Mouse (Mus musculus) limb, embryonic 11.5 days (tissue): ENCODE measurements around the gene Baat. TPM values are rescaled to one million over a fixed set of nuclear protein-coding genes. Genes with fewer than 3 reads are reported as not detected.
"Not testable (repeated sequence)": the region's sequence is repeated elsewhere in the genome, so short reads cannot be mapped to it uniquely, and the experiment has no call there.

Experiments
- ATAC-seq: fragments of 200-750 bp; cut with Nextera tagmentation; 2 replicates; pipeline ENCODE4 v1.8.0; 2017; ENCODE audit warnings: low read depth; ENCODE audit not compliant: insufficient number of reproducible peaks, low FRiP score, low TSS enrichment
- DNase-seq: peaks from one replicate; pipeline ENCODE4 v3.0.0-alpha.2; 2015; ENCODE audit warnings: low spot score
- H3K27ac ChIP-seq: fragments of 300-500 bp; sonication (generic); replicated peaks from 2 replicates; pipeline ENCODE4 v1.5.1; 2014; ENCODE audit warnings: low read depth, mild to moderate bottlenecking, low read length
- H3K27me3 ChIP-seq: fragments of 300-500 bp; sonication (generic); 2 replicates; pipeline ENCODE4 v1.6.1; 2014; ENCODE audit warnings: mild to moderate bottlenecking, low read length, mixed read lengths; ENCODE audit not compliant: control insufficient read depth, insufficient read depth
- H3K36me3 ChIP-seq: fragments of 300-500 bp; sonication (generic); 2 replicates; pipeline ENCODE4 v1.6.1; 2014; ENCODE audit warnings: mild to moderate bottlenecking, low read length, moderate library complexity, mixed read lengths; ENCODE audit not compliant: control insufficient read depth, insufficient read depth
- H3K4me1 ChIP-seq: fragments of 300-500 bp; sonication (generic); 2 replicates; pipeline ENCODE4 v1.6.1; 2014; ENCODE audit warnings: low read length, mixed read lengths; ENCODE audit not compliant: control insufficient read depth, insufficient read depth
- H3K4me2 ChIP-seq: fragments of 300-500 bp; sonication (generic); 2 replicates; pipeline ENCODE4 v1.6.1; 2014; ENCODE audit warnings: low read depth, mild to moderate bottlenecking, moderate library complexity; ENCODE audit not compliant: severe bottlenecking
- H3K4me3 ChIP-seq: fragments of 300-500 bp; sonication (generic); 2 replicates; pipeline ENCODE4 v1.5.1; 2014; ENCODE audit warnings: low read depth, low read length
- H3K9ac ChIP-seq: fragments of 300-500 bp; sonication (generic); 2 replicates; pipeline ENCODE4 v1.6.1; 2014; ENCODE audit warnings: mild to moderate bottlenecking, low read length
- H3K9me3 ChIP-seq: fragments of 300-500 bp; sonication (generic); 2 replicates; pipeline ENCODE4 v1.6.1; 2016; ENCODE audit warnings: low read length; ENCODE audit not compliant: control insufficient read depth
- WGBS: fragments of 180-500 bp; shearing (Covaris S2); extraction: QIAGEN DNeasy Blood & Tissue Kit; methylation state at CpG from one replicate; pipeline ENCODE4 v1.1.7; 2014; 5-methylcytosine and 5-hydroxymethylcytosine counted together
- polyA plus RNA-seq: library from polyadenylated mRNA; unstranded; fragments of >200 nt; fragmentation: Nextera tagmentation; extraction: Ambion mirVana; gene quantifications from 2 replicates; pipeline ENCODE4 v1.2.1, GENCODE M21; 2014

Baat gene
- polyA plus RNA-seq, 1 experiment from 2014 or later, result 0.24 TPM

GRCm38 (mm10) chr4:49479035-49479434 is 27.3 kb downstream of the Baat start:
- not testable (repeated sequence) for ATAC-seq, H3K4me3 ChIP-seq, H3K4me2 ChIP-seq, H3K4me1 ChIP-seq, H3K36me3 ChIP-seq, DNase-seq, H3K27me3 ChIP-seq, H3K27ac ChIP-seq, H3K9ac ChIP-seq, H3K9me3 ChIP-seq
- 21% methylated on average over 2 of the region's 2 CpGs for whole genome bisulfite sequencing

GRCm38 (mm10) chr4:49478118-49478877 is 28.1 kb downstream of the Baat start:
- 22% methylated on average over 19 of the region's 19 CpGs for WGBS
- no peak overlapping the region for H3K27ac ChIP-seq

GRCm38 (mm10) chr4:49474583-49474982 is 31.8 kb downstream of the Baat start:
- Histone ChIP-seq H3K4me1 (no peaks in the 10 kb centered on the region), H3K27me3 (no peaks in the 10 kb centered on the region), H3K9ac (no peak overlapping the region), H3K9me3 (no peaks in the 10 kb centered on the region), H3K27ac (no peak overlapping the region), H3K4me2 (no peak overlapping the region), H3K36me3 (no peaks in the 10 kb centered on the region), H3K4me3 (no peak overlapping the region)
- no peak for DNase-seq
- no peak for ATAC-seq

More at GRCm38 (mm10) chr4:49478118-49478877, 28.1 kb downstream of the Baat start:
- Histone ChIP-seq H3K27me3 (no peaks in the 10 kb centered on the region), H3K4me3 (peak overlapping the region; percentile 15; the same call in 1 of the 2 replicates), H3K4me1 (no peaks in the 10 kb centered on the region), H3K9ac (no peak overlapping the region), H3K36me3 (no peaks in the 10 kb centered on the region), H3K9me3 (no peaks in the 10 kb centered on the region), H3K4me2 (peak overlapping the region; percentile 43)
- DNase-seq, result peak; percentile 52
- ATAC-seq, result peak; percentile 80

- H3K9me3 ChIP-seq, result no peaks in the 10 kb centered on the region
- H3K9ac ChIP-seq, result no peak within 1 kb of the TSS
- H3K4me1 ChIP-seq, result no peaks in the 10 kb centered on the region
- H3K4me2 ChIP-seq, result no peak within 1 kb of the TSS
- no peak for ATAC-seq
- no peak within 1 kb of the TSS for H3K27ac ChIP-seq
- no peak for DNase-seq
- no peak within 1 kb of the TSS for H3K4me3 ChIP-seq
- 69% methylated on average over 3 of the region's 3 CpGs for WGBS
- no peaks in the 10 kb centered on the region for H3K27me3 ChIP-seq
- H3K36me3 ChIP-seq, result no peaks in the 10 kb centered on the region
Measured at GRCm38 (mm10) chr4:49473435-49474100, 32.8 kb downstream of the Baat start, which contains the start of gene Acnat1. Gene Acnat1 (minus strand): TSS chr4:49473912.

- 74% methylated on average over 3 of the region's 3 CpGs for WGBS
- DNase-seq (no peak), ATAC-seq (no peak)
- H3K4me3 ChIP-seq, result no peak overlapping the region
- no peaks in the 10 kb centered on the region for H3K27me3 ChIP-seq
- no peaks in the 10 kb centered on the region for H3K36me3 ChIP-seq
- no peak overlapping the region for H3K9ac ChIP-seq
- no peak overlapping the region for H3K4me2 ChIP-seq
- no peaks in the 10 kb centered on the region for H3K9me3 ChIP-seq
- H3K4me1 ChIP-seq, result no peaks in the 10 kb centered on the region
- H3K27ac ChIP-seq, result no peak overlapping the region
Measured at GRCm38 (mm10) chr4:49469435-49470151, 36.8 kb downstream of the Baat start.

- Histone ChIP-seq H3K27ac (no peak overlapping the region), H3K36me3 (no peaks in the 10 kb centered on the region), H3K4me3 (no peak overlapping the region), H3K9me3 (no peaks in the 10 kb centered on the region), H3K9ac (no peak overlapping the region), H3K27me3 (no peaks in the 10 kb centered on the region), H3K4me1 (no peaks in the 10 kb centered on the region), H3K4me2 (no peak overlapping the region)
- WGBS, result 94% methylated on average over 6 of the region's 6 CpGs
- DNase-seq (no peak), ATAC-seq (no peak)
Measured at GRCm38 (mm10) chr4:49467360-49467759, 39.0 kb downstream of the Baat start.

GRCm38 (mm10) chr4:49456171-49456570 is 50.2 kb downstream of the Baat start:
- Histone ChIP-seq H3K4me3 (no peak overlapping the region), H3K27ac (no peak overlapping the region), H3K4me2 (no peak overlapping the region), H3K36me3 (no peaks in the 10 kb centered on the region), H3K4me1 (no peaks in the 10 kb centered on the region), H3K9me3 (no peaks in the 10 kb centered on the region), H3K27me3 (no peaks in the 10 kb centered on the region), H3K9ac (no peak overlapping the region)
- ATAC-seq (peak; percentile 65; the same call in 1 of the 2 replicates), DNase-seq (no peak)
- WGBS, result 61% methylated on average over 2 of the region's 2 CpGs

- Histone ChIP-seq H3K4me2 (no peak overlapping the region), H3K27me3 (no peaks in the 10 kb centered on the region), H3K4me1 (no peaks in the 10 kb centered on the region), H3K36me3 (no peaks in the 10 kb centered on the region), H3K9ac (no peak overlapping the region), H3K4me3 (no peak overlapping the region), H3K27ac (no peak overlapping the region), H3K9me3 (no peaks in the 10 kb centered on the region)
- ATAC-seq, result no peak
- no peak for DNase-seq
- WGBS, result 89% methylated on average over 1 of the region's 1 CpGs
Measured at GRCm38 (mm10) chr4:49451848-49452551, 54.4 kb downstream of the Baat start.
